Mouse (Mus musculus) forebrain, postnatal 0 days (tissue): ENCODE measurements around the gene Cnbd2. TPM values are rescaled to one million over a fixed set of nuclear protein-coding genes. Genes with fewer than 3 reads are reported as not detected.

Source experiments
- ATAC-seq: fragments of 200-750 bp; cut with Nextera tagmentation; 2 replicates; pipeline ENCODE4 v1.8.0; 2017; ENCODE audit warnings: mild to moderate bottlenecking, moderate library complexity
- DNase-seq: peaks from one replicate; pipeline ENCODE4 v3.0.0-alpha.2; 2015
- H3K27ac ChIP-seq: fragments of 300-500 bp; sonication (generic); 2 replicates; pipeline ENCODE4 v1.5.1; 2014; ENCODE audit warnings: low read depth, mild to moderate bottlenecking, antibody characterized with exemption, low read length, moderate library complexity, mixed read lengths
- H3K27me3 ChIP-seq: fragments of 300-500 bp; sonication (generic); 2 replicates; pipeline ENCODE4 v1.6.1; 2014; ENCODE audit warnings: mild to moderate bottlenecking, low read length, mixed read lengths; ENCODE audit not compliant: insufficient read depth
- H3K36me3 ChIP-seq: fragments of 300-500 bp; sonication (generic); 2 replicates; pipeline ENCODE4 v1.6.1; 2014; ENCODE audit warnings: mild to moderate bottlenecking, moderate library complexity; ENCODE audit not compliant: insufficient read depth
- H3K4me1 ChIP-seq: fragments of 300-500 bp; sonication (generic); 2 replicates; pipeline ENCODE4 v1.6.1; 2014; ENCODE audit warnings: antibody characterized with exemption; ENCODE audit not compliant: insufficient read depth
- H3K4me2 ChIP-seq: fragments of 300-500 bp; sonication (generic); 2 replicates; pipeline ENCODE4 v1.6.1; 2014; ENCODE audit warnings: low read depth, mild to moderate bottlenecking, moderate library complexity
- H3K4me3 ChIP-seq: fragments of 300-500 bp; sonication (generic); 2 replicates; pipeline ENCODE4 v1.5.1; 2014; ENCODE audit warnings: low read depth, low read length, mixed read lengths
- H3K9ac ChIP-seq: fragments of 300-500 bp; sonication (generic); 2 replicates; pipeline ENCODE4 v1.6.1; 2014; ENCODE audit warnings: mild to moderate bottlenecking
- H3K9me3 ChIP-seq: fragments of 300-500 bp; sonication (generic); 2 replicates; pipeline ENCODE4 v1.6.1; 2016; ENCODE audit warnings: low read length
- CTCF ChIP-seq: sonication (generic); IDR thresholded peaks from 2 replicates; pipeline ENCODE4 v1.5.1; 2016; ENCODE audit warnings: antibody characterized with exemption, control low read depth, low read depth
- WGBS: fragments of 180-500 bp; shearing (Covaris S2); extraction: QIAGEN DNeasy Blood & Tissue Kit; methylation state at CpG from one replicate; pipeline ENCODE4 v1.1.7; 2014; 5-methylcytosine and 5-hydroxymethylcytosine counted together
- polyA plus RNA-seq: library from polyadenylated mRNA; unstranded; fragments of >200 nt; fragmentation: Nextera tagmentation; extraction: Ambion mirVana; gene quantifications from 2 replicates; pipeline ENCODE4 v1.2.1, GENCODE M21; 2015
- total RNA-seq: library from RNA; depleted of rRNA; stranded (reverse); fragments of >200 nt; gene quantifications from 2 replicates; pipeline ENCODE4 v1.2.3, GENCODE M21; 2014

Gene Cnbd2
- total and polyA plus RNA-seq, 2 experiments from 2014 or later = 7.0 to 9.1 TPM

GRCm38 (mm10) chr2:156324116-156324588 is 12.1 kb downstream of the Cnbd2 start:
- 62% methylated on average over 6 of the region's 6 CpGs for WGBS
- ATAC-seq = peak; percentile 42
- H3K27me3 ChIP-seq = no peaks in the 10 kb centered on the region

GRCm38 (mm10) chr2:156324681-156325080 is 12.6 kb downstream of the Cnbd2 start:
- no peak for ATAC-seq
- no peak for TF ChIP-seq CTCF
- Histone ChIP-seq H3K9me3 (no peaks in the 10 kb centered on the region), H3K4me3 (no peak overlapping the region), H3K4me2 (no peak overlapping the region), H3K4me1 (no peaks in the 10 kb centered on the region), H3K27ac (no peak overlapping the region), H3K36me3 (no peaks in the 10 kb centered on the region), H3K27me3 (no peaks in the 10 kb centered on the region), H3K9ac (no peak overlapping the region)
- 56% methylated on average over 5 of the region's 5 CpGs for WGBS
- no peak for DNase-seq

More at GRCm38 (mm10) chr2:156324116-156324588, 12.1 kb downstream of the Cnbd2 start:
- H3K27ac ChIP-seq = no peak overlapping the region
- no peaks in the 10 kb centered on the region for H3K9me3 ChIP-seq
- H3K4me3 ChIP-seq = no peak overlapping the region
- no peak overlapping the region for H3K9ac ChIP-seq
- H3K4me2 ChIP-seq = no peak overlapping the region
- no peaks in the 10 kb centered on the region for H3K36me3 ChIP-seq
- H3K4me1 ChIP-seq = no peaks in the 10 kb centered on the region
- DNase-seq = peak; percentile 10
- TF ChIP-seq CTCF = no peak

GRCm38 (mm10) chr2:156330681-156331080 is 18.6 kb downstream of the Cnbd2 start:
- no peak for DNase-seq
- 90% methylated on average over 1 of the region's 1 CpGs for WGBS

GRCm38 (mm10) chr2:156331446-156331965 is 19.4 kb downstream of the Cnbd2 start:
- H3K4me2 ChIP-seq = no peak overlapping the region
- no peaks in the 10 kb centered on the region for H3K36me3 ChIP-seq
- no peak overlapping the region for H3K27ac ChIP-seq
- no peak for TF ChIP-seq CTCF
- no peak for DNase-seq
- H3K4me1 ChIP-seq = no peaks in the 10 kb centered on the region
- H3K9ac ChIP-seq = no peak overlapping the region
- H3K9me3 ChIP-seq = no peaks in the 10 kb centered on the region
- H3K4me3 ChIP-seq = no peak overlapping the region
- no peaks in the 10 kb centered on the region for H3K27me3 ChIP-seq
- ATAC-seq = no peak
- 84% methylated on average over 7 of the region's 7 CpGs for WGBS

More at GRCm38 (mm10) chr2:156330681-156331080, 18.6 kb downstream of the Cnbd2 start:
- no peaks in the 10 kb centered on the region for H3K27me3 ChIP-seq
- H3K4me2 ChIP-seq = no peak overlapping the region
- no peaks in the 10 kb centered on the region for H3K9me3 ChIP-seq
- no peak for TF ChIP-seq CTCF
- no peaks in the 10 kb centered on the region for H3K36me3 ChIP-seq
- no peaks in the 10 kb centered on the region for H3K4me1 ChIP-seq
- no peak overlapping the region for H3K9ac ChIP-seq
- H3K4me3 ChIP-seq = no peak overlapping the region
- no peak overlapping the region for H3K27ac ChIP-seq
- ATAC-seq = no peak

- no peak overlapping the region for H3K27ac ChIP-seq
- no peak overlapping the region for H3K9ac ChIP-seq
- H3K27me3 ChIP-seq = no peaks in the 10 kb centered on the region
- ATAC-seq (no peak), DNase-seq (no peak)
- H3K36me3 ChIP-seq = no peaks in the 10 kb centered on the region
- TF ChIP-seq CTCF = no peak
- H3K4me2 ChIP-seq = no peak overlapping the region
- no peak overlapping the region for H3K4me3 ChIP-seq
- no peaks in the 10 kb centered on the region for H3K4me1 ChIP-seq
- 91% methylated on average over 4 of the region's 4 CpGs for WGBS
- no peaks in the 10 kb centered on the region for H3K9me3 ChIP-seq
Observed at GRCm38 (mm10) chr2:156340078-156340477, 28.0 kb downstream of the Cnbd2 start.

GRCm38 (mm10) chr2:156344775-156345532 is 32.9 kb downstream of the Cnbd2 start:
- WGBS = 53% methylated on average over 12 of the region's 12 CpGs
- H3K4me3 ChIP-seq = no peak overlapping the region
- peak; percentile 38; the same call in 1 of the 2 replicates for ATAC-seq

GRCm38 (mm10) chr2:156348812-156349211 is 36.7 kb downstream of the Cnbd2 start:
- no peak for ATAC-seq
- no peaks in the 10 kb centered on the region for H3K9me3 ChIP-seq
- H3K27ac ChIP-seq = no peak overlapping the region
- no peak for TF ChIP-seq CTCF
- H3K4me1 ChIP-seq = no peaks in the 10 kb centered on the region
- H3K36me3 ChIP-seq = no peaks in the 10 kb centered on the region
- DNase-seq = no peak
- no peaks in the 10 kb centered on the region for H3K27me3 ChIP-seq
- 87% methylated on average over 4 of the region's 4 CpGs for WGBS
- H3K4me3 ChIP-seq = no peak overlapping the region
- no peak overlapping the region for H3K4me2 ChIP-seq
- no peak overlapping the region for H3K9ac ChIP-seq

More at GRCm38 (mm10) chr2:156344775-156345532, 32.9 kb downstream of the Cnbd2 start:
- peak; percentile 45 for TF ChIP-seq CTCF
- Histone ChIP-seq H3K9me3 (no peaks in the 10 kb centered on the region), H3K27me3 (no peaks in the 10 kb centered on the region), H3K27ac (no peak overlapping the region), H3K9ac (no peak overlapping the region), H3K4me2 (no peak overlapping the region), H3K4me1 (no peaks in the 10 kb centered on the region), H3K36me3 (no peaks in the 10 kb centered on the region)
- DNase-seq = peak; percentile 20
